Mouse (Mus musculus) ovary, adult 2 months (tissue): ENCODE results near the gene Capns2. TPM values are rescaled to one million over a fixed set of nuclear protein-coding genes. Genes with fewer than 3 reads are reported as not detected.

Experiments used
- polyA plus RNA-seq: library from polyadenylated mRNA; depleted of rRNA; stranded (reverse); fragments of >200 nt; gene quantifications from 2 replicates; pipeline ENCODE4 v1.2.3, GENCODE M21; 2012; rRNA removed

Capns2 gene
- polyA plus RNA-seq = 0.16 and 0.23 TPM in 2 replicates

DNA sequence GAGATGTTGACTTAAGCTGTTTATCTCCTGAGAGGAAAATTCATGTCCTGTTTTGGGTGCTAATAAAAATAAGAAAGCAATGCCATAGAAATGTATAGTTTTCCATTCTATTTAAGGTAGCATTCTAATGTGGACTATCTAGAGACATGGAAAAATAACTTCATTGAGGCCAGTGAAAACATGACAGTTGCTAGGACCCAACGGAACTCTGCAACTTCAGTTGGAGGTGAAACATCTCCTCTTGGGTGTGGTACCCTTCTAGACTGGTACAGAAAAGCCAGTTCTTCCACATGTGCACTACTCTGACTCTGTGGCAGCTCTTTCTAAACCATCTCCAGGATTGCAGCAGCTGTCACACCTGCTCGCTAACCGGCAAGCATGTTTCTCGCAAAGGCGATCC, at the start of gene Capns2:
Gene Capns2, plus strand, starts transcription at position 301 of the 400 bp plus-strand sequence.

DNA sequence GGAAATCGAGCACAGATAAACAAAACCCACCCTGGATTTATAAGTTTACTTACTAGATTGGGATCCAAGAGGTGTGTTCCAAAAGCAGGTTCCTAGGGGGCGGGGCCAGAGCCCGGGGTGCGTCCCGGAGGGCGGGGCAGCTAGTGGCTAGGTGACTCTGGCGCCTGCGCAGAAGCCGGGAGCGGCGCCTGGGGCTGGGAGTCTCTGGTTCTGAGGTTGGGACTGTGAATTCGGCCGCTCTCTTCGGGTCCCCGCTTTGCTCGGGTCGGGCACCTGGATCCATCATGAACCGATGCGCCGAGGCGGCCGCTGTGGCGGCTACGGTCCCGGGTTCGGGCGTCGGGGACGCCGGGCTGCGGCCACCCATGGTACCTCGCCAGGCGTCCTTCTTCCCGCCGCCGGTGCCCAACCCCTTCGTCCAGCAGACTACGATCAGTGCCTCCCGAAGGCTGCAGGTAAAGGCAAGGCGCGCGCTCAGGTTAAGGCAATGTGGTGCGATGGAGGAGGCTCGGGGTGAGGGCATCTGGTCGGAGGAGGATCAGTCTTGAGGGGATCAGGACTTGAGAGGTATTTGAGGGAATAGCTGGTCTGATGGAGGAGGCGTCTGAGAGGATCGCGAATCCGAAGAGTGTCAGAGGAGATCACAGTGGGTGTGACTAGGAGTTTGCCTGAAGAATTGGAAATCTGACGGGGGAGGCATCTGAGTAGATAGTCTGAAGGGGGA, 45.9 kb upstream of the Capns2 start, which contains the start of gene Lpcat2:
Gene Lpcat2, plus strand, starts transcription at position 169 of the 724 bp plus-strand sequence.

Other genes with a start within 250 kb of the Capns2 start
- not detected in 2 replicates for gene Irx6, start 227.1 kb upstream of the Capns2 start, polyA plus RNA-seq
- gene Mmp2, start 74.1 kb upstream of the Capns2 start, polyA plus RNA-seq = 204 and 236 TPM in 2 replicates
- gene Lpcat2, start 46.1 kb upstream of the Capns2 start, polyA plus RNA-seq = 4.4 and 8.0 TPM in 2 replicates
- gene Slc6a2, start 58.7 kb downstream of the Capns2 start, polyA plus RNA-seq = 0.77 and 1.7 TPM in 2 replicates
- not detected in 2 replicates for gene Ces1a, start 146.8 kb downstream of the Capns2 start, polyA plus RNA-seq
- gene Ces1b, start 178.6 kb downstream of the Capns2 start, polyA plus RNA-seq = 0.19 and 0.53 TPM in 2 replicates
- 0.16 and 1.1 TPM in 2 replicates for gene Ces1c, start 229.9 kb downstream of the Capns2 start, polyA plus RNA-seq